Mouse (Mus musculus): Measurements from ENCODE around the gene Gm11172. TPM values are rescaled to one million over a fixed set of nuclear protein-coding genes. Genes with fewer than 3 reads are reported as not detected.
A peak's percentile ranks its signal among the peaks of the same experiment; 100 is the strongest.

Gene Gm11172
- total RNA-seq (2014; fragmentation: Nextera tagmentation): not detected in 2 replicates
- not detected in 2 replicates for total RNA-seq (2017)

DNA sequence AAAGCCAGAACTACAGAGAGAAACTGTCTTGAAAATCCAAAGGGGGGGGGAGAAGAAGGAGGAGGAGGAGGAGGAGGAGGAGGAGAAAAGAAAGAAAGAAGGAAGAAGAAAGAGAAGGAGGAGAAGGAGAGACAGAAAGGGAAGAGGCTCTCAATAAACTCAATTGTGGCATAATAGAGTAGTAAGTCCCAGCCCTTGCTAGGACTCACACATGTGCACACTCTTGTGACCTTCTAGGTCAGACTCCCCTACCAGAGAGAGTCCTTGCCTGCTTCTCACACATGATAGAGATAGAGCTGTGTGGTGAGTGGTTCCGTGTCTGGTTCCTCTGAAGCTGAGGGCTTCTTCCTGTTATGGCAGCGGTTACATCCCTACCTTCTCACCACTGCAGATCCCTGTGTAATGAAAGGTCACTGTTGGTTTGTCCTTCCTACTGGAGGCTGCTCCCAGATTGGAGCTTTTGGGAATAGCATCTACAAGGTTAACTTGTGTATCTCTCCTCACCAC is at the start of gene Gm11172:
Gm11172 (plus strand) TSS at position 51 of the 507 bp plus-strand sequence.
- no peak for ATAC-seq (replicated peaks; ENCODE audit: low FRiP score, low TSS enrichment, poor library complexity, severe bottlenecking)

DNA sequence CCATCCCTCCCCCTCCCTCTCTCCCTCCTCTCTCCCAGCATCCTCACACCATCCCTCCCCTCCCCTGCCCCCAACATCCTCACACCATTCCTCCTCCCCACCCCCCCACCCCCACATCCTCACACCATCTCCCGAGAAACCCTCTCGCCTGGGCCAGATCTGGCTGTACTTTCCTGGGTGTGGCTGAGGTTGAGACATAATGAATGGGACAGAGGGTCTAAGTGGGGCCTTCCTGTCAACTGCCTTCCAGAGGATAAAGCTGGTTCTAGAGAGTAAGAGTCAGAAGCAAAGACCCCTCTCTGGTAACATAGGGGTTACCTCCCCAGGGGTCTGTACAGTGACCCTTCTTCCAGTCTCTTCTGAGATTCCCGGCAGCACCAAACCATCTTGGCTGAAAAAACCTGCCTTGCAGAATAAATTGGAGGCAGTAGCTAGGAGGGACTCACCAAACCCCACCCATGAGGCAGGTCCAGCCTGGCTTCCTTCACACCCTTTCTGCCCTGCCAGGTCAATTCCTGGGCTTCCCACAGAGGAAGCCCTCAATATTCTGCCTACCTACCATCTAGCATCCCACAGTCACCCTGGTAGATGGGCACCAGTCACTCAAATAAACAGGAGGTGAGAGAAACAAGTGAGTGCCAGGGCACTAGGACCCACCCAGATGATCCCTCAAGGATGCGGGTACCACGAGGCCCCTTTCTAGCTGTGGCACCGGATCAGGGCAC is 49.0 kb upstream of the Gm11172 start:
- ATAC-seq (replicated peaks; ENCODE audit: low FRiP score, low TSS enrichment, poor library complexity, severe bottlenecking): no peak

DNA sequence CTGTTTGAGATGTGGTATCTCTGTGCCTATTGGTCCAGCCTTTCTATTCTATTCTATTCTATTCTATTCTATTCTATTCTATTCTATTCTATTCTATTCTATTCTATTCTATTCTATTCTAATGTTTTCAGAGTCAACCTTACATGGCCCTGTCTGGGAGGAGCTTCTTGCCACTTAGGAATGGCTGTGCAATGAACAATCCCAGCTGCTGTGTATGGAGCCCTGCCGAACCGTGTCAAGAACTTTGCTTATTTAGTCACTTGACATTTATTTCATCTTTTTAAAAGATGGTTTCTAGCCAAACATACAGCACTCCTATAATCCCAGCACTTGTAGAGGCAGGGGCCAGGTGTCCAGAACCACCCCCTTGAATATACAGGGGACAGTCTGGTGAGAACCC is 48.4 kb upstream of the Gm11172 start:
- ATAC-seq (replicated peaks; ENCODE audit: low FRiP score, low TSS enrichment, poor library complexity, severe bottlenecking): no peak

DNA sequence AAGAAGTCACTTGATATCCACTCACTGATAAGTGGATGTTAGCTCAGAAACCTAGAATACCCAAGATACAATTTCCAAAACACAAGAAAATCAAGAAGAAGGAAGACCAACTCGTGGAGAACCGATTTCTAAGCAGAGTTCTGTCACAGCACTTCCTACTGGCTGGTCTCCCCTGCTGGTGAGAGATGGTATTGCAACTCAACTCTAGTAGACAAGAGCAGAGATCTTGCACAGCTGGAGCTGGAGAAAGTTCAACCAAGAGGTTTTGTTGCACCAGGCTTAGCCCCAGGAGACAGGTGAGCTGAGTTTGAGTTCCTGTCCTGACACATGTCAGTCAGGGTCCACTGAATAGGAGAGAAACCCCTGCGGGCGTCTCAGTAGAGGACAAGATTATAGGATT is 45.6 kb upstream of the Gm11172 start:
- peak; percentile 76 for ATAC-seq (replicated peaks; ENCODE audit: low FRiP score, low TSS enrichment, poor library complexity, severe bottlenecking)

DNA sequence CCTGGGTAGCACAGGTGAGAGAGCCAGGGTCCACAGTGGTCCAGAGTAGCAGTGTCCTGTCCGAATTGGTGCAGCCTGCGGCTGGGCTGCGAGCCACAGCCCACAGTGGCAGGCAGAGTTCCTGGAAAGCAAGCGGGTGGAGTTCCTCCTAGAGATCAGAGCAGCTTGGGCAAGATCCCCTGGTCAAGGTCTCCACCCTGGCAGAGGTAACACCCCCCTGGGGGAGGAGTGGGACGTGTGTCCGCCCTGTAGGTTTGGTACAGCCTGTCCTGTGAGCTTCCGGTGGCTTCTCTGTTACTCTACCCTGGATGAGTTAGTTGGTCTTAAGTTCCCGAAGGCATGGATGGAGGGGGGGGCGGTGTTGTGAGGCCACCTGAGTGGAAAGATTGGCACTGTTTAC is 43.9 kb upstream of the Gm11172 start:
- no peak for ATAC-seq (replicated peaks; ENCODE audit: low FRiP score, low TSS enrichment, poor library complexity, severe bottlenecking)

DNA sequence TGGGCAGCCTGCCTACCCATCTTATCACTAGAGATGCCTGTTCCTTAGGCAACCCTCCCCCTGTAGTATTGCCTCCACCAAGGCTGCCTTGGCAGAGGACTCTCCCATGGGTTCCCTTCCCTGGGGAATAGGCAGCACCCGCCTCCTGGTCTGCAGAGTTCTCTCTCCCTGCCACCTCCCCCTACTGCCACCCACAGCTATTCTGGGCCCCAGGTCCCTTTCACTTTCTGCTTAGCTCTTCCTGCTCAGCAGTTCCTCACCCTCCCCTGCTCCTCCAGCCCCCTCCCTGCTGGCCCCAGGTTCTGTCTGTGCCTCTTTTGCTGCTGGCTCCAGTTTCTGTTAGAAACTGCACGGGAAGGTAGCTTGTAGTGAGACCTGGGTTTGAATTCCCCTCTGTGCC is 43.1 kb upstream of the Gm11172 start:
- no peak for ATAC-seq (replicated peaks; ENCODE audit: low FRiP score, low TSS enrichment, poor library complexity, severe bottlenecking)

DNA sequence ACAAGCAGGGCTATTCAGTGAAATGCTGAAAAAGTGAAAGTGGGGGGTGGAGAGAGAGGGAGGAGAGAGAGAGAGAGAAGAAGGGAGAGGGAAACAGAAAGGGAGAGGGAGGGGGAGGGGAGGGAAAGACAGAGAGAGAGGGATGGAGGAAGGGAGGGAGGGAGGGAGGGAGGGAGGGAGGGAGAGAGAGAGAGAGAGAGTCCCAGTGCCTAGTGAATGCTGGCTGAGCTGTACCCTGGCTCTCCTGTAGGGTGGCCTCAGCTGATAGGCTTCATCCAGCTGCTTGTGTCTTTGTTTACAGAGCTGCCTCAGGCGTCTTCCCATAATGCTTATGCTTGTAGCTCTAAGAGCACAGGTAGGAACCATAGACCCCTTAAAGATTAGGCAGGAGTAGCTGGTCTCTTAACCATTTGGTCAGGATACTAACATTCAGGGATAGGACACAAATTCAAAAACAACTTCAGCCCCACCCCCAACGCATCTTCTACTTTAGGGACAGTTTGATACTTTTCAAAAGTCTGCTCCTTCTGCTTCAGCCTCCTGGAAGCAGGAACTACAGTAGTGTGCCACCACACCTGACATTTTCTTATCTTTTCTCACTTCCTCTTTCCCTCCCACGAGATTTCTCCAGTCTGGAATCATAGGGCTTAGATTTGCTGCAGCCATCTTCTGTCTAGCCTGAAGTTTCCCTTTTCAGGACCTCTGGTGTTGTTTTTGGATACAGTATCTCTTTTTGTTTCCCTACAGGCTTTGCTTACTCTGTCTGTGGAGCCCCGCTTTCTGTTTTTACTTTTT is 42.0 kb upstream of the Gm11172 start:
- ATAC-seq (replicated peaks; ENCODE audit: low FRiP score, low TSS enrichment, poor library complexity, severe bottlenecking): no peak

DNA sequence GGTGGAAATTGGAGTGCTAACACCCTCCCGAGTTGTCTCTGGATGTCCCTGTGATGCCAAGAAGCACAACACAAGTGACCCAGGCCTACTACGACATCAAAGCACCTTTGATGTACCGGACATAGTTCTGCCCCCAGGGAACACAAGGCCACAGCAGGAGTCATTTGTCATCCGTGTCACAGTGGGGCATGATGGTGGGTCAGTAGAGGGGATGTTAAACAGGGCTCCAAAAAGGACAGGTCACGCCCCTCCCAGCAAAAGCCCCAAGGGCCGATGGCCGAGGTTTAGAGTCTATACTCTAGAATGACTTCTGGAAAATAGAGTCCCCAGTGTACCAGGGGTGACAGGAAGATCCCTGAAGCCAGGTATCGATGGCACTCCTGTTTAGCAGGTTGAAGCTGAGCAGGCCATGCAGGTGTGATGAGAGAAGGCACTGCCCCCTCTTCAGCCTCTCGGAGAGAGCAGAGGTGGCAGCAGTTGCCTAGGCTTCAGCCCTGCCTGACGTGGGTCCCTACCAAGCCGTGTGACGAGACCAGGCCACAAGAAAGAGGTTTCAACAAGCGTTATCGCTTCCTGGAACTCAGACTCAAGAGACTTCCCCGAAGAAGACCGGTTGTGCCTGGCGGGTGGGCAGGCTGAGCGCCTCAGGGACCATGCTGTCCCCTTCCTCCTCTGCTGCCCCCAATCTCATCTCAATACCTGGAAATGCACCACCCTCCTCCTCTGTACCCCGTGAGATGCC is 40.8 kb upstream of the Gm11172 start:
- peak; percentile 48 for ATAC-seq (replicated peaks; ENCODE audit: low FRiP score, low TSS enrichment, poor library complexity, severe bottlenecking)

DNA sequence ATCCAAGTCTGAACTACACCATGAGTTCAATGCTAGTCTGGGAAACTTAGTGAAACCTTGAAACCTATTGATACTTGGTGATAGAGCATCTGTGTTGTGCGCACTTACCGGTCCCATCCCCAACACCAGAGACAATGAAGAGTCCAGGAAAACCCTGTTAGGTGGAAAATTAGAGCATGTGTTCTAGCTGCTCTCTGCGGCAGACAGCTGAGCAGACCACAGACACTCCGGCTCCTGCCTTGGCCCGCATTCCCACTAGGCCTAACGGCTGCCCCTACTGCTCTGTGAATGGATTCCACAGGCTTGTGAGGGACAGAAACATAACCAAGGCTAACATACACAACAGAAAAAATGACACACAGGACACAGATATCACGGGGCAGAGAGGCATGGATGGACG is 39.2 kb upstream of the Gm11172 start:
- no peak for ATAC-seq (replicated peaks; ENCODE audit: low FRiP score, low TSS enrichment, poor library complexity, severe bottlenecking)

DNA sequence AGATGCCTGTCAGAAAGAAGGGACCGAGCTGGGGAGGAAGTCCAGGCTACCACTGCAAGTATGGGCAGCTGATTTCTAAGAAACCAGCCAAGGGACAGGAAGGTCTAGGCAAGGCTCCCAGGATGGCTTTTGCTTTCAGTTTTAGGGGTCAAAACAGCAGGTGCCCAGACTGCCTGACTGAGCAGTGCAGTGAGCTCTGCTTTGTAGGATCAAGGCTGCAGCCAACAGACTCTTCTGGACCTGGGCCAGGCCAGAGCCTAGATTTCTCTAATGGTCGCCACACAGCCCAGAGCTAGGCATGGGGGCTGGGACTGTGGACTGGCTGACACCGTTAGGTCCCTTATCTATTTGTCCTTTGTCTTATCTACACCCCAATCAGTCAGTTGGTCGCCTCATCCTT is 38.0 kb upstream of the Gm11172 start:
- no peak for ATAC-seq (replicated peaks; ENCODE audit: low FRiP score, low TSS enrichment, poor library complexity, severe bottlenecking)

DNA sequence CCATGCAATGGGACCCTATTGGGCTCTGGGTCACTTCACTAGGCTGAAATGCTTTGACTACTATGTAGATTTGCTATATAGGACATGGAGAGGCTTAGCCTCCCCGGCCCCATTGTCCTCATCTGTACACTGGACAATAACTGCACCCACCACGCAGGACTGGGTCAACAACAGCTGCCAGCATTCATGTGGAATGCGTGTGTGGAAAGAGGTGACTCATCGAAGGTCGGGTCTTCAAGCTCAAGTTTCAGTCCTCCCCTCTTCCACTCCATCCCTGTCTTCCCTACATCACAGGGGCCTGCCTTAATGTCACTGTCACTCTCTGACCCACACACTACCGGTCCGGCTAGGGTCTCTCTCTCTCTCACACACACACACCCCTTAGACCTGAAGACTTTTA is 36.4 kb upstream of the Gm11172 start:
- ATAC-seq (replicated peaks; ENCODE audit: low FRiP score, low TSS enrichment, poor library complexity, severe bottlenecking): no peak

DNA sequence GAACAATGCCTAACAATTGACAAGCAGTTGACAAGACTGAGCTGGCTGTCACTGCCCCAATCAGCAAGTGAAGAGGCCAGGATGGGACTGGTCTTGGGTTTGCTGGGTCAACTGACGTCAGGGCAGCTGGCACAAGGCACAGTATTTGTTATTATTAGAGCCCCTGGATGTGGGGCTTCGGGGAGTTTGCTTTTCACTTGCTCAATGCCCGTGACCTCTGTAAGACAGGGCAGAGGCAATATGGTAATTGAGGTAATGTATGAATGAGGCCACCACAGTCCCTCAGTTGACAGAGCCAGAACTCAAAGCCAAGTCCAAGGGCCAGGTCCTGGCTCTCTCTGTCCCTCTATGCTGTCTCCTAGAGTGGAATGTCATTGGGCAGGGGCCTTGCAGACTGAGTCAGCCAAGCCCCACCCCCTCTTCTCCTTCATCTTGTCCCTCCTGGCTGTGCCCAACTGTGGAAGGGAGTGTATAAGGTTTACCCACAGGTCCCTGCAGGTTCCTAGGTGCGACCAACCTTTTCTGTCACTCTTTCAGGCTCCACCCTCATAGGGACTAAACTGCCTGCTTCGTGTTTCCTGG is 35.0 kb upstream of the Gm11172 start:
- ATAC-seq (replicated peaks; ENCODE audit: low FRiP score, low TSS enrichment, poor library complexity, severe bottlenecking): no peak

DNA sequence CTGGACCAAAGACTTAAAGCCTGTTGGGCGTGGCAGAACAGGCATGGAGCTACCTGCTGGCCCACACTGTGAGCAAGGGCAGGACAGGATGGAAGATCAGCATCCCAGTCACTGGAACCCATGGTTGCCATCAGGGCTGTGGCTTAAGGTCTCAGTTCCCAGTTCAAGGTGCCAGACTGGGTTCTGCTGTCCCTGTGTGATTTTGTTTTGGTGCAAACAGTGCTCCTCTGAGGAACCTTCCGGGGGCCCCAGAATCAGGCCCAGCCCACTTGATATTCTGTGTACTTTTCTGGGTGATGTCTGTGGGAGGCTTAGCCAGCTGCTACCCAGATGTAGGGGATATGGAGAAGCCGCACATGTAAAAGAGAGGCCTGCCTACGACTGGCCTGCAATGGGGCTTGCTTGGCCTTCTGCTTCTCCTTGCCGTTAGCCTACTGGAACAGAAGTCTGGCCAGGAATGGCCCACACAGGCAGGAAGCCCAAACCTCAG is 32.0 kb upstream of the Gm11172 start:
- no peak for ATAC-seq (replicated peaks; ENCODE audit: low FRiP score, low TSS enrichment, poor library complexity, severe bottlenecking)

DNA sequence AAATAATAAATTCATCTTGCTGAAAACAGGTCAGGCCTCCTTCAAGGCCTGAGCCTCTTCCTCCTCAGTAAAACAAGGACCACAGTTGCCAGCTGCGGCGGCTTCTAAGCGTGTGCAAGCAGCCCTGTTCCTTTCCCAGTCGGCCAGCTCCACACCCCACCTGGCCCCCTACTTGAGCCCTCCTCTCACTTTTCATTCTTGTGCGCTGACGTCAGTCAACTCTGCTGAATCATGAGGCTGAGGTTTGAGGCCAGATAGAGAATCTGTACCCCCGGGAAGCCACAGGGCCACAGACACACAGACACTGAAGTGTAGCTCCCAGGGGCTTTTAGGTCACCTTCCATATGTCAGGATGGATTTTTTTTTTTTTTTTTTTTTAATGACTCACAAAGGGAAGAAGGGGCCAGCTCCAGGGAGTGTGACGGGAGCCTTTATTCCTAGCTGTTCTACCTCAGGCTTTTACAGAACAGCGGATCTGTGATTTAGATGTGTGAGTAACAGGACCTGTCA is 30.8 kb upstream of the Gm11172 start:
- ATAC-seq (replicated peaks; ENCODE audit: low FRiP score, low TSS enrichment, poor library complexity, severe bottlenecking): no peak

DNA sequence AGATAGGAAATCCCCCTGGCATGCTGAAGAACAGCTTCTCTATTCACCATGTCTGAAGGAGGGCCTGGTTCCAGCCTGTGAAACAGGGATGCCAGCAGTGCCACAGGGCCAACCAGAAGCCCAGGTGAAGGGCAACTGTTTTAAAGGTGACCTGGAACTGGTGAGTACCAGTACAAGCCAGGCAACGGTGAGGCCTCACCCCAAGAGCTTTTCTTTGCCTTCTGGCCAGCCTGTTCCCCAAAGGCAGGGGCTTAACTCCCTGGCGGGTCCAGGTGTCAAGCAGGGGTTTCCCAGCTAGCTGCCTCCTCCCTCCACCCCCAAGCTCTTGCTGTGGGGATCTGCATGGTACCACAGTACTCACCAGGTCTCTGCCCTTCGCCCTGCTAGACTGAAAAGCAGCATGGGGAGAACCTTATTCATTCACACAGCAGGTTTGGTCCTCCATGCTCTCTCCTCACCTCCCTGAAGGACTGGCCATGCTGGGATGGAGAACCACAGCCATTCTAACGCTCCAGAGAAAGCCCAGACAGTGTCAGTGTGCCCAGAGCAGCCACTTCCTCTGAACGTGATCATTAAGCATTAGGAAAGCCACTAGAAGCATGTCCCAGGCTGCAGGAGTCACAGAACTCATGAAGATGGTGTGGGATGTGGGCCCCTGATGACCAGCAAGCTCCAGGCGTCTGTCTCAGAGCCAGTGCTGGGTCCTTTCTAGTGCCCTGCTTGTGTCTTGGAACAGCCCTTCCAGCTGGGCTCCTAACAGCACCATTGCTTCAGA is 30.2 kb upstream of the Gm11172 start:
- ATAC-seq (replicated peaks; ENCODE audit: low FRiP score, low TSS enrichment, poor library complexity, severe bottlenecking): no peak

DNA sequence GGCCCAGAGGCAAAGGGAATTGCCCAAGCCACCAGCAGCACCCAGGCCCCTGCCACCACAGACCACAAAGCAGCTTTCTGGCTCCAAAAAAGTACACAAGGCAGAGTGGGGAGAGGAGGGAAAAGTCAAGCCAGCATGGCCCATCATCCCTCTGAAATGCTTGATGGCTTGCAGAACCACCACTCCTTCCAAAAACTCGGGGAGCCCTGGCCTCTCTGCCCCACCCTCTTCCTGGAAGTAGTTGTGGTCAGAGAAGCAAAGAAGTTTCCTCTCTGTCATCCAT is 29.6 kb upstream of the Gm11172 start:
- no peak for ATAC-seq (replicated peaks; ENCODE audit: low FRiP score, low TSS enrichment, poor library complexity, severe bottlenecking)

DNA sequence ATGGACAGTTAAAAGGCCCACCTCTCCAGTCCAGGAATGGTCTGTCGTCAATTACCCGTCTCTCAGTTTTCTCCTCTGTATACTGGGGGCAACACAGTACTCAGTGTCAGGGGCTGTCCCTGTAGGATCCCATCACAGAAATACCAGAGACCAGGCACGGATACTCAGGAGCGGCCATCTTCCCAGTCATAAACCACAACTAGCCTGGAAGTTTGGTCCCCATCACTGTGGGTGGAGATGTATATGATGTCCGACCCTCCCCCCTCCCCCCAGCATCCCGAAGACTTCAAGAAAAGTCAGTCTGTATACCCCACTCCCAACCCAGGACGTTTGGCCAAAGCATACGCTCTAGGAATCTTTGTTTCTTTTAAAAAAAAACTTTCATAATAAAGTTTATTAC is 29.3 kb upstream of the Gm11172 start:
- no peak for ATAC-seq (replicated peaks; ENCODE audit: low FRiP score, low TSS enrichment, poor library complexity, severe bottlenecking)

DNA sequence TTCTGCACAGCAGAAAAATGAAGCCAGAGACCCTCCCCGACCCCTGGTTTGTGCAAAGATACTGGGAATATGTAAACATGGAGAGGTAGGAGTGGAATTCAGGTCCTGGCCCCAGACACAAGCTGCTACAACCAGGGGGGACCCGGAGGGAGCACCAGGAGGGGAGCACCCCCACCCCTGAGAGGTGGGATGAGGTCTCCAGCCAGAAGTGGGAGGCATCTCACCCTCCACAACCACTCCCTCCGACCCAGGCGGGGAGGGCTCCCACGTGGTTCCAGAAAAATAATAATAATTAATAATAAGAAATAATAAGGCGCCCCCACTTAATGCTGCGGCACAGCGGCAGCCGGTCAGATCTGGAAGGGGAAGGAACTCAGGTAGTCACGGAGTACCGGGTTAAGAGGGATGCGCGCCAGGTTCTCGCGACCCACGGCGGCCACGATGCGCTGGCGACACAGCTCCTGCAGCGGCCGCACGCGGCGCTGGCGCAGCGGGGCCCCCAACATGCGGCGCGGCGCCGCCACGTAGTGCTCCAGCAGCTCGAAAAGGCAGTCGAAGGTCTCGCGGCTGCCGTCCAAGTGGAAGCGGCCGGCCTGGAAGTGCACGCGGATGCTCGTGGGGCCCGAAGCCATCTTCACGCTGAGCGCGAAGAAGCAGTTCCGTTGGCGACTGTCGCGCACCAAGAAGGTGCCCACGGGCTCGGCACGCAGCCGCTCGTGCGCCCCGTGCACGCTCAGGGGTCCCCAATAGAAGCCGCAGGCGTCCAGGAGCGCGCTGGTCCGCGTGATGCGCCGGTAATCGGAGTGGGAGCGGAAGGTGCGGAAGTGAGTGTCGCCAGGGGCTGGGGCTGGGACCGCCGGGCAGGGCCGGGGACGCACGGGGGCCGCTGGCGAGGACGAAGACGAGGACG is 28.6 kb upstream of the Gm11172 start:
- ATAC-seq (replicated peaks; ENCODE audit: low FRiP score, low TSS enrichment, poor library complexity, severe bottlenecking): no peak

All from megakaryocyte-erythroid progenitor cell, adult 5-6 weeks (primary cell).